Mouse (Mus musculus) right cerebral cortex, postnatal 4 days (tissue): Measurements from ENCODE around the gene Musk.

Experiments
- DNase-seq: peaks from one replicate; pipeline ENCODE4 v3.0.0-alpha.2; 2022

Musk gene

DNA sequence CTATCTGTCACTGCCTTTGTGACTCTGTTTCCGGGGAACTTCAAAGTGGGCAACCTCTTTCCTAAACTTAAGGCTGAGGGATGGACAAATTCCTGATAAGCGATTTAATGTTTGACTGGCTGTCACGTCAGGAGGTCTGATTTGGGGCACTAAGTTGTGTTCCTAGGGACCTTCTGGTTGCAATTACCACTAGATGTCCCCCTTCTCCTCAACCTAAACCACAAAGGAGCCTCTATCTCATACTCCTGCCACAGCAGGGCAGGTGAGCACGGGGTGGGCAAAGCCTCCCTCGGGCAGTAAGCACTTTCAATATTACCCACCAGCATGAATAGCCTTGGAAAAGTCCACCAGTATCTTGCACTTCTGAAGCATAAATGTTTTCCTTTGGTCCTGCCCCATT lies 133.5 kb downstream of the Musk start:
- no peak for DNase-seq

DNA sequence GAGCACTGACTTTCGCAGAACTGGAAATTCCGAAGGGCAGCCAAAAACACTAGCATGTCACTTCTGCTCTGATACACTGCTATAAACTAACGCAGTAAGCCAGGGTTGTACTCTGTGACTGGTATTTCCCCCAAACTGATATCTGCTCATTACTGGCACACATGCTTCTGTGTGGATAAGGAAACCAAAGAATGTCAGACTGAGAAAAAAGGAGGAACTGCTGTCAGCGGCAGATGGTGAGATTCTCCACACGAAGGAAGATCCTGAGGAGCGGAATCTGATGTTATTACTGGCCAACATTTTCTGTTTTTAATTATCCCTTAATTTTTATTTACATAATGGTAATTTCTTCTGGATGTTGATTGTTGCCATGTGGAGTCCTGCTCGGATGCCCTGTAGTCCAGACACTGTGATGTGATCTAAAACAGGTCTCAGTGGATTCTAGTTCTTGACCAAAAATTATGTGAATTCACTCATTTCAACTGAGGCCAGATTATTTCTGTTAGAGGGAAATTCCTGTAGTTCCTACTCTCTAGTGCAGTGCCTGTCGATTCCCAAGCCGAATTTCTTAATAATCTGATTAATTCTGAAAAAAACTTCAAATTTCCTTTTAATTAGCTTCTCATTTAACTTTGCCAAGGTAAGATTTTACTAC lies 137.6 kb downstream of the Musk start:
- no peak for DNase-seq
